ENCODE assay signal across 10 mouse cellular contexts in the genomic region with DNA sequence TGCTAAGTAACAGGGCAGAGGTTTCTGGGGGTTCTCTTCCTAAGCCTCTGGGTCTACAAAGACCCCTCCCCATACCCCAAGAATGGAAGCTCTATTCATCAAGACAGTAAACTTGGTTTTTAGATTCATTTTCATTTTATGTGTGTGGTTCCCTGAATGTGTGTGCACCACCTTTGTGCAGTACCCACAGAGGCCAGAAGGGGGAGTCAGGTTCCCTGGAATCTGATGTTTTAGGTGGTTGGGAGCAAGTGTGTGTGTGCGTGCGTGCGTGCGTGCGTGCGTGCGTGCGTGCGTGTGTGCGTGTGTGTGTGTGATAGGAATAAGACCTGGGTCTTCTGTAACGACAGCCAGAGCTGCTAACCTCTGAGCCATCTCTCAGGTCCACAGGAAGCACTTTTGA. TPM values are rescaled to one million over a fixed set of nuclear protein-coding genes. Genes with fewer than 3 reads are reported as not detected.
A peak's percentile ranks its signal among the peaks of the same experiment; 100 is the strongest.
DNase-seq lines count a peak whose midpoint lies in the region; ATAC-seq and TF ChIP-seq lines count a peak whose summit lies in the region.
"Had no signal": no experiment of that assay in that cellular context is flagged by ENCODE, and none has a peak within 500 bp of the region (broad histone marks: within the 10 kb centered on the region; RNA-seq: fewer than 3 reads in every experiment).

No protein-coding gene starts in this region.

- H3K4me2 ChIP-seq in forebrain, postnatal 0 days (ENCODE audit: low read depth), result no peak overlapping the region
- H3K4me2 ChIP-seq: heart, embryonic 13.5 days had no signal

- H3K4me3 ChIP-seq in forebrain, postnatal 0 days (ENCODE audit: low read depth, low read length), result no peak overlapping the region
- no peak overlapping the region for H3K4me3 ChIP-seq in forebrain, embryonic 10.5 days
- H3K4me3 ChIP-seq: heart, embryonic 13.5 days; midbrain, embryonic 10.5 days had no signal

- H3K9me3 ChIP-seq in forebrain, postnatal 0 days (ENCODE audit: low read length), result peaks cover 15% of the 10 kb centered on the region; the same call in 1 of the 2 replicates
- H3K9me3 ChIP-seq in forebrain, embryonic 10.5 days, result peaks cover 16% of the 10 kb centered on the region

- DNase-seq in forebrain, postnatal 0 days, result no peak
- DNase-seq in forebrain, embryonic 10.5 days (ENCODE audit: extremely low spot score, low spot score), result no peak
- peak; percentile 34 for DNase-seq in lung, postnatal 10 days
- no peak for DNase-seq in lung, postnatal 25 days (ENCODE audit: low spot score)
- DNase-seq in c-Kit-positive CD71-positive TER-119-positive erythroid progenitor cells, embryonic 14.5 days (ENCODE audit: low spot score), result peak; percentile 40
- DNase-seq in retina, embryonic 14.5 days (ENCODE audit: low spot score), result peak; percentile 18
- no peak for DNase-seq in ovary, postnatal 14 days (ENCODE audit: low spot score)
- no peak for DNase-seq in left cerebral cortex, adult 8-10 months (ENCODE audit: low spot score in 2 of 2)

- H3K4me1 ChIP-seq in forebrain, postnatal 0 days (ENCODE audit: insufficient read depth), result no peaks in the 10 kb centered on the region
- peaks cover 10% of the 10 kb centered on the region for H3K4me1 ChIP-seq in forebrain, embryonic 10.5 days
- H3K4me1 ChIP-seq: heart, embryonic 13.5 days had no signal

- no peaks in the 10 kb centered on the region for H3K36me3 ChIP-seq in forebrain, postnatal 0 days (ENCODE audit: insufficient read depth)
- H3K36me3 ChIP-seq in forebrain, embryonic 10.5 days (replicated peaks), result no peaks in the 10 kb centered on the region
- H3K36me3 ChIP-seq: heart, embryonic 13.5 days; midbrain, embryonic 10.5 days had no signal

- H3K9ac ChIP-seq in forebrain, postnatal 0 days, result no peak overlapping the region
- H3K9ac ChIP-seq: heart, embryonic 13.5 days had no signal

- peak; percentile 57 for TF ChIP-seq CTCF in forebrain, postnatal 0 days (IDR thresholded peaks at IDR 0.05; ENCODE audit: low read depth)

- no peak for ATAC-seq in forebrain, postnatal 0 days

- no peak overlapping the region for H3K27ac ChIP-seq in forebrain, postnatal 0 days (ENCODE audit: low read depth, low read length)
- no peak overlapping the region for H3K27ac ChIP-seq in forebrain, embryonic 10.5 days
- H3K27ac ChIP-seq: heart, embryonic 13.5 days; midbrain, embryonic 10.5 days had no signal

- H3K27me3 ChIP-seq in forebrain, postnatal 0 days (ENCODE audit: insufficient read depth, low read length), result no peaks in the 10 kb centered on the region
- no peaks in the 10 kb centered on the region for H3K27me3 ChIP-seq in forebrain, embryonic 10.5 days (ENCODE audit: poor library complexity, severe bottlenecking)
- H3K27me3 ChIP-seq: heart, embryonic 13.5 days had no signal

- WGBS in forebrain, postnatal 0 days, result 92% methylated on average over 11 of the region's 11 CpGs
- 90% methylated on average over 11 of the region's 11 CpGs for WGBS in forebrain, embryonic 10.5 days

RNA-seq across cellular contexts. Expression of gene Minos1, which starts 14.2 kb away (rescaled TPM):
- total RNA-seq in forebrain, postnatal 0 days (2014; rRNA removed), result 17.9 and 19.9 TPM in 2 replicates
- polyA plus RNA-seq in forebrain, postnatal 0 days (2015; fragmentation: Nextera tagmentation; extraction: Ambion mirVana), result 412 and 532 TPM in 2 replicates
- polyA plus RNA-seq in forebrain, embryonic 10.5 days (2016; fragmentation: Nextera tagmentation; extraction: Ambion mirVana), result 375 and 389 TPM in 2 replicates
- 100 to 1,000 TPM; 182 to 221 (median 192) TPM for total RNA-seq in left cerebral cortex, adult 8-10 months (2022)

RNA-seq across cellular contexts. Expression of gene Capzb, which starts 47.5 kb away (rescaled TPM):
- 98.3 and 113 TPM in 2 replicates for total RNA-seq in forebrain, postnatal 0 days (2014; rRNA removed)
- 315 and 325 TPM in 2 replicates for polyA plus RNA-seq in forebrain, postnatal 0 days (2015; fragmentation: Nextera tagmentation; extraction: Ambion mirVana)
- polyA plus RNA-seq in forebrain, embryonic 10.5 days (2016; fragmentation: Nextera tagmentation; extraction: Ambion mirVana), result 340 and 360 TPM in 2 replicates
- 100 to 1,000 TPM; 310 to 345 (median 321) TPM for total RNA-seq in left cerebral cortex, adult 8-10 months (2022)

RNA-seq across cellular contexts. Expression of gene Nbl1, which starts 52.4 kb away (rescaled TPM):
- total RNA-seq in forebrain, postnatal 0 days (2014; rRNA removed), result 41.7 and 57.6 TPM in 2 replicates
- polyA plus RNA-seq in forebrain, postnatal 0 days (2015; fragmentation: Nextera tagmentation; extraction: Ambion mirVana), result 56.7 and 64.3 TPM in 2 replicates
- polyA plus RNA-seq in forebrain, embryonic 10.5 days (2016; fragmentation: Nextera tagmentation; extraction: Ambion mirVana), result 19.6 and 22.7 TPM in 2 replicates
- 10 to 100 TPM; 52.1 to 64.5 (median 55.5) TPM for total RNA-seq in left cerebral cortex, adult 8-10 months (2022)

Comparison
In these comparisons a context has a peak if more than half of its experiments do, and no peak if none do; other contexts are left out.
1. DNase-seq: peak in lung, postnatal 10 days (single experiment), c-Kit-positive CD71-positive TER-119-positive erythroid progenitor cells, embryonic 14.5 days (single experiment) and retina, embryonic 14.5 days (single experiment); none in forebrain, postnatal 0 days (single experiment), forebrain, embryonic 10.5 days (single experiment), lung, postnatal 25 days (single experiment), ovary, postnatal 14 days (single experiment) and left cerebral cortex, adult 8-10 months (0 of 2).